Mouse (Mus musculus) forebrain, embryonic 10.5 days (tissue): ENCODE measurements around the gene Pnpla5. TPM values are rescaled to one million over a fixed set of nuclear protein-coding genes. Genes with fewer than 3 reads are reported as not detected.

ENCODE experiments used
- DNase-seq: peaks from one replicate; pipeline ENCODE4 v3.0.0-alpha.2; 2017; ENCODE audit warnings: low spot score; ENCODE audit errors: extremely low spot score
- H3K27ac ChIP-seq: fragments of 300-500 bp; sonication (generic); 2 replicates; pipeline ENCODE4 v1.5.1; 2016; ENCODE audit warnings: mild to moderate bottlenecking
- H3K27me3 ChIP-seq: fragments of 300-500 bp; sonication (generic); 2 replicates; pipeline ENCODE4 v1.6.1; 2016; ENCODE audit warnings: mild to moderate bottlenecking; ENCODE audit not compliant: poor library complexity, severe bottlenecking
- H3K36me3 ChIP-seq: fragments of 300-500 bp; sonication (generic); replicated peaks from 2 replicates; pipeline ENCODE4 v1.6.1; 2016; ENCODE audit warnings: mild to moderate bottlenecking, moderate library complexity
- H3K4me1 ChIP-seq: fragments of 300-500 bp; sonication (generic); 2 replicates; pipeline ENCODE4 v1.6.1; 2016
- H3K4me3 ChIP-seq: fragments of 300-500 bp; sonication (generic); 2 replicates; pipeline ENCODE4 v1.5.1; 2016; ENCODE audit warnings: mild to moderate bottlenecking, moderate library complexity
- H3K9me3 ChIP-seq: fragments of 300-500 bp; sonication (generic); 2 replicates; pipeline ENCODE4 v1.6.1; 2016; ENCODE audit warnings: mild to moderate bottlenecking, moderate library complexity
- WGBS: fragments of 180-500 bp; shearing (Covaris S2); methylation state at CpG from one replicate; pipeline ENCODE4 v1.1.7; 2016; 5-methylcytosine and 5-hydroxymethylcytosine counted together
- microRNA-seq: library from miRNA; unstranded; fragments of <30 nt; microRNA quantifications from one replicate; pipeline ENCODE4, GENCODE M21; 2017
- polyA plus RNA-seq: library from polyadenylated mRNA; unstranded; fragments of >200 nt; fragmentation: Nextera tagmentation; extraction: Ambion mirVana; gene quantifications from 2 replicates; pipeline ENCODE4 v1.2.1, GENCODE M21; 2016

Pnpla5 gene
- polyA plus RNA-seq, 1 experiment from 2014 or later: not detected

- Histone ChIP-seq H3K4me3 (no peak overlapping the region), H3K36me3 (no peaks in the 10 kb centered on the region), H3K9me3 (no peaks in the 10 kb centered on the region), H3K27me3 (peaks cover 43% of the 10 kb centered on the region), H3K27ac (no peak overlapping the region), H3K4me1 (peaks cover 35% of the 10 kb centered on the region)
- DNase-seq: no peak
- 65% methylated on average over 17 of the region's 17 CpGs for WGBS
Observed at GRCm38 (mm10) chr15:84077151-84077550, 45.8 kb downstream of the Pnpla5 start.

- H3K4me3 ChIP-seq: peak overlapping the region; percentile 43
- H3K27ac ChIP-seq: peak overlapping the region; percentile 64; the same call in 1 of the 2 replicates
- peaks cover 43% of the 10 kb centered on the region for H3K4me1 ChIP-seq
- 12% methylated on average over 17 of the region's 17 CpGs for WGBS
- no peaks in the 10 kb centered on the region for H3K9me3 ChIP-seq
- H3K36me3 ChIP-seq: no peaks in the 10 kb centered on the region
- DNase-seq: peak; percentile 46
- H3K27me3 ChIP-seq: peaks cover 67% of the 10 kb centered on the region
Observed at GRCm38 (mm10) chr15:84074705-84075185, 48.2 kb downstream of the Pnpla5 start.

- Histone ChIP-seq H3K4me3 (peak overlapping the region; percentile 43), H3K4me1 (peaks cover 50% of the 10 kb centered on the region), H3K27ac (peak overlapping the region; percentile 64; the same call in 1 of the 2 replicates), H3K27me3 (peaks cover 73% of the 10 kb centered on the region), H3K9me3 (no peaks in the 10 kb centered on the region), H3K36me3 (no peaks in the 10 kb centered on the region)
- peak; percentile 82 for DNase-seq
- 9% methylated on average over 15 of the region's 15 CpGs for WGBS
Observed at GRCm38 (mm10) chr15:84073911-84074704, 48.9 kb downstream of the Pnpla5 start.

DNA sequence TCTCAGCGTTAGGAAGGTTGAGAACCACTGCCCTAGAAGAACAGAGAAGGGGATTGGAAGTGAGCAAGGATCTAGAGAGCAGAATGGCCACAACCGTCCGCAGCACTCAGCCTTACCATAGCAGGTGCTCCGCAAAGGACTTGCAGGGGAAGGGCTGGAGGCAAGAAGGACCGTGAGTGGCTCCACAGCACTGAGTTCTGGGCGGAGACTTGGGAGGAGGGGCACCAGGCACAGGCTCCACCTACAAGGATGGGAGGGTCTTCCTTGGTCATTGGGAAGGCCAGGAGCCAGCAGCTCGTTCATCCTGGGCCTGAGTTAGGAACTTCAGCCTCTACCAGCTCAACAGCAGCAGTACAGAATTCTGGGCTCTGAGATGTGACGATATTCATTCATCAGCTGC lies 49.9 kb downstream of the Pnpla5 start:
- H3K9me3 ChIP-seq: no peaks in the 10 kb centered on the region
- peaks cover 60% of the 10 kb centered on the region for H3K4me1 ChIP-seq
- DNase-seq: no peak
- no peaks in the 10 kb centered on the region for H3K36me3 ChIP-seq
- H3K27me3 ChIP-seq: peaks cover 84% of the 10 kb centered on the region
- WGBS: 20% methylated on average over 8 of the region's 8 CpGs
- H3K27ac ChIP-seq: no peak overlapping the region
- H3K4me3 ChIP-seq: no peak overlapping the region

DNA sequence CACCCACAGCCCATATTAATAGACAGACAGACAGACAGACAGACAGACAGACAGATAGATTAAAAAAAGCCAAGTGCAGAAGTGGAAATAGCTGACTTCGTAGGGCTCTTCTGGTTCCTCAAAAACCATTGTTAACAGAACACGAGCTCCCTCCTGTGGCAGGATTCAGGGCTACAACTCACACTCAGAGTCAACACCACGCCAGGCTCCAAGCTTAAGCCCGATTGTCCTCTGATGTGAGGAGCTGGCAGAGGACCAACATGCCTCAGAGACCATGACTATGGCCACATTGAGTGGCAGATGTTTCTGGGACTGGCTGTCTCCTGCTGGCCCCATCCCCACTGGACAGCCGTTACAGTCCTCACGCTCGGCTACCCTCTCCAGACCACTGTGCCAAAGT lies 50.7 kb downstream of the Pnpla5 start:
- H3K27me3 ChIP-seq: peaks cover 92% of the 10 kb centered on the region
- peaks cover 64% of the 10 kb centered on the region for H3K4me1 ChIP-seq
- WGBS: 28% methylated on average over 7 of the region's 7 CpGs
- no peaks in the 10 kb centered on the region for H3K9me3 ChIP-seq
- H3K27ac ChIP-seq: no peak overlapping the region
- DNase-seq: peak; percentile 75
- no peaks in the 10 kb centered on the region for H3K36me3 ChIP-seq
- H3K4me3 ChIP-seq: no peak overlapping the region

GRCm38 (mm10) chr15:84070116-84070676 lies 52.8 kb downstream of the Pnpla5 start:
- peaks cover 60% of the 10 kb centered on the region for H3K4me1 ChIP-seq
- H3K36me3 ChIP-seq: no peaks in the 10 kb centered on the region
- peak; percentile 25 for DNase-seq
- peaks cover 6% of the 10 kb centered on the region for H3K9me3 ChIP-seq
- 5% methylated on average over 13 of the region's 13 CpGs for whole genome bisulfite sequencing
- H3K4me3 ChIP-seq: peak overlapping the region; percentile 24
- no peak overlapping the region for H3K27ac ChIP-seq
- peaks cover 93% of the 10 kb centered on the region for H3K27me3 ChIP-seq

GRCm38 (mm10) chr15:84069455-84070050 lies 53.4 kb downstream of the Pnpla5 start:
- peaks cover 60% of the 10 kb centered on the region for H3K4me1 ChIP-seq
- H3K9me3 ChIP-seq: peaks cover 6% of the 10 kb centered on the region
- peaks cover 93% of the 10 kb centered on the region for H3K27me3 ChIP-seq
- 11% methylated on average over 16 of the region's 16 CpGs for WGBS
- H3K36me3 ChIP-seq: no peaks in the 10 kb centered on the region
- no peak overlapping the region for H3K27ac ChIP-seq
- DNase-seq: no peak
- H3K4me3 ChIP-seq: peak overlapping the region; percentile 24

DNA sequence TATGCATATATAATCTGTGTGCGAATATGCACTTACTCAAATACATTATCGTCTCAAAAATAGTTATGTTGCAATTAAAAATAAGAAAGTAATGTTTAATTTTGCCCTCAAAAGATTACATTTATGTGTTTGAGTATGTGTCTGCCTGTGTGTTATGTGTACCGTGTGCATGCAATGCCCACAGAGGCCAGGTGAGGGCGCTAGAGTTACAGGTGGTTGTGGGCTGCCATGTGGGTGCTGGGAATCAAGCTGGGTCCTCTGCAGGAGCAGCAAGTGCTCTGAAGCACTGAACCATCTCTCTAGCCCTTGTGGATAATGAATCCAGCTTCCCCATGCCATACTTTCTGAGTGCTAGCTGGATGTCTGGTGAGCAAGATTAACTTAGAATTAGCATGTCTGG lies 57.3 kb downstream of the Pnpla5 start:
- DNase-seq: no peak
- Histone ChIP-seq H3K36me3 (no peaks in the 10 kb centered on the region), H3K27ac (no peak overlapping the region), H3K4me3 (no peak overlapping the region), H3K4me1 (peaks cover 36% of the 10 kb centered on the region), H3K27me3 (peaks cover 70% of the 10 kb centered on the region), H3K9me3 (peaks cover 6% of the 10 kb centered on the region)
- 68% methylated on average over 4 of the region's 4 CpGs for WGBS

- Histone ChIP-seq H3K4me3 (peak within 1 kb of the TSS; percentile 58), H3K27me3 (peaks cover 64% of the 10 kb centered on the region), H3K36me3 (no peaks in the 10 kb centered on the region), H3K9me3 (peaks cover 6% of the 10 kb centered on the region), H3K4me1 (peaks cover 32% of the 10 kb centered on the region), H3K27ac (0 out of 2 replicates have a peak within 1 kb of the TSS, but pooled peaks have one; percentile 35)
- 1% methylated on average over 29 of the region's 29 CpGs for WGBS
- DNase-seq: peak; percentile 63
Observed at GRCm38 (mm10) chr15:84065140-84065539, 57.8 kb downstream of the Pnpla5 start, which contains the start of gene Efcab6. Gene Efcab6, minus strand, starts transcription at chr15:84065379.

Small RNAs within 50 kb of the gene (microRNA-seq; reads per million reads assigned to microRNA genes)
- not detected for gene Mir6392

Other genes starting within 250 kb of the Pnpla5 start
- 0.19 and 0.23 TPM in 2 replicates for gene Efcab6, start 57.8 kb downstream of the Pnpla5 start, polyA plus RNA-seq
- gene Sult4a1, start 17.4 kb downstream of the Pnpla5 start, polyA plus RNA-seq: 9.3 and 10.6 TPM in 2 replicates
- 1.5 and 1.8 TPM in 2 replicates for gene Pnpla3, start 44.7 kb upstream of the Pnpla5 start, polyA plus RNA-seq
- gene Samm50, start 69.1 kb upstream of the Pnpla5 start, polyA plus RNA-seq: 112 and 113 TPM in 2 replicates
- 3.3 and 4.4 TPM in 2 replicates for gene Parvb, start 108.9 kb upstream of the Pnpla5 start, polyA plus RNA-seq
- 1.0 TPM in 2 replicates for gene Parvg, start 200.9 kb upstream of the Pnpla5 start, polyA plus RNA-seq